Mouse (Mus musculus) gastrocnemius, postnatal 14 days (tissue): ENCODE measurements around the gene Epb41l3. TPM values are rescaled to one million over a fixed set of nuclear protein-coding genes. Genes with fewer than 3 reads are reported as not detected.
A peak's percentile ranks its signal among the peaks of the same experiment; 100 is the strongest.
"Not testable (repeated sequence)": the region's sequence is repeated elsewhere in the genome, so short reads cannot be mapped to it uniquely, and the experiment has no call there.

ENCODE experiments used
- DNase-seq: peaks from one replicate; pipeline ENCODE4 v3.0.0; 2021; ENCODE audit warnings: mixed read lengths
- intact Hi-C: fragments of 180-260 bp; cut with DNase I; formaldehyde crosslinking; loops from one replicate; pipeline ENCODE4 v1.15.1; 2025; ENCODE audit warnings: low total_unique reads
- total RNA-seq, 2 experiments: library from RNA; stranded (reverse); gene quantifications; 2 replicates each; pipeline ENCODE4 v1.2.3; 2021

Epb41l3 gene
- total RNA-seq, 2 experiments from 2014 or later = 6.0 to 8.7 TPM

GRCm38 (mm10) chr17:69105035-69105798 lies 29.7 kb downstream of the Epb41l3 start:
- intact Hi-C loops = loop anchor here (5.0 to 10.0 kb wide), 2 partner anchors 223 to 930 kb away; no protein-coding TSS in a partner anchor
- DNase-seq = no peak

DNA sequence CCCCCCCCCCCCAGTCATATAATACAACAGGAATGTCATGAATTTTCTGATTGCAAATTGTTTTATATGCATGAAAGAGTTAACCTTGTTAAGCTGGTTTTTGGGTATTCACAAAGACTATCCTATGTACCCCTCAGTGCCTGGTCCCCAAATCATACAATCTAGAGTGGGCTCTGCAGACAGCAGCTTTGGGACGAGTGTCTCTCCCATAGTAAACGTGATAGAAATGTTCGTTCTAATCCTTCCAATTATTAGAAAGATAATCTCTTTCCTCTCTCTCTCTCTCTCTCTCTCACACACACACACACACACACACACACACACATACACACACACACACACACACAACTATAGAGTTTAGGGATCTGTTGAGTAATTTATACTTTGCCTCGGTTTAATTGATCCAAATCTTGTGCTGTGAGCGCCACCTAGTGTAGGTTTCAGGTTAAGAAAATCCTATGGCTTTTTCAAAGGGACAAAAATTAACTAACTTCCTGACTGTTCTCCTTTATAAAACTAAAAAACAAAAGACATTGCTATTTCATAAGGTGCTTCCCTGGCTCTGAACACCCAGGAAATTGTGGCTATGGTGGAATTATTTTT lies 30.4 kb downstream of the Epb41l3 start:
- peak; percentile 6 for DNase-seq
- intact Hi-C loops = loop anchor here (5.0 to 10.0 kb wide), 2 partner anchors 224 to 931 kb away; no protein-coding TSS in a partner anchor

GRCm38 (mm10) chr17:69109216-69109615 lies 33.7 kb downstream of the Epb41l3 start:
- intact Hi-C loops = loop anchor here (5.0 to 10.0 kb wide), 2 partner anchors 227 to 934 kb away; no protein-coding TSS in a partner anchor
- DNase-seq = no peak

GRCm38 (mm10) chr17:69112232-69112631 lies 36.7 kb downstream of the Epb41l3 start:
- no peak for DNase-seq
- intact Hi-C loops = no loop called here

- peak; percentile 4 for DNase-seq
- intact Hi-C loops = no loop called here
These were observed 43.7 kb downstream of the Epb41l3 start for GRCm38 (mm10) chr17:69119183-69119582.

- no peak for DNase-seq
- intact Hi-C loops = no loop called here
These were observed 45.3 kb downstream of the Epb41l3 start for GRCm38 (mm10) chr17:69120533-69121358.

DNA sequence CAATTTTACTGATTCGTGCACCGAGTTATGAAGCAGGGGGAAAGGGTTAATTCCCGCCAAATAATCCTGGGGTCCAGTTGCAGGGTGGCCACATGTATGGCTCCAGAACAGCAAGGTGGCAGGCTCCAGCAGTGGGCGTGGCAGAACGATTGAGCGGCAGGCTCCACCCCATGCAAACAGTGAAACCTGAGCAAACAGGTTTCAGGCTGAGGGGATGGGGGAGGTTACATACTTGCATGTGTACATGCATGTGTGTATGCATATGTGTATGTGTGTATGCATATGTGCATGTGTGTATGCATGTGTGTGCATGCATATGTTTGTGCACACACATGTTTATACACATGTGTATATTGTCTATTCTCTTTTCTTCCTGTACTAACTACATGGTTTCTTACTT lies 46.9 kb downstream of the Epb41l3 start:
- DNase-seq, intact Hi-C loops: not testable (repeated sequence)

GRCm38 (mm10) chr17:69127436-69127835 lies 52.0 kb downstream of the Epb41l3 start:
- intact Hi-C loops = no loop called here

DNA sequence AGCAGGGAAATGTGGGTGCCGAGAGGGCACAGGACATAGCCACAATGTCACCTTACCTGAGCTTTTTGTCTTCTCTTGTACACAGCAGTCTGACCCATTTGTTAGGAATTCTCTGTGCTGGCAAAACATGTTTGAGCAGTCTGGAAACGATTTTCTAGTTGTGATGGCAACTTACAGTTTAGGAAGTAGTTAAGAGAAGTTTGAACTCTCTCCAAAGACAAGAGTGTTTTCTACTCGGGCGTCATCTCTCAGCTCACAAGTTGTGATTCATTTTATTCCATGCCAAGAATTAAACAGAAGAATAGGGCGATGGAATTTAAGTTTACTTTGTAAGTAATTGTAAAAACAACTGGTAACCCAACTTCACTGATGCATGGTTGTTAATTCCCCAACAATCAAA lies 52.5 kb downstream of the Epb41l3 start:
- DNase-seq = no peak
- intact Hi-C loops = no loop called here

More at GRCm38 (mm10) chr17:69127436-69127835, 52.0 kb downstream of the Epb41l3 start:
- DNase-seq = no peak

DNA sequence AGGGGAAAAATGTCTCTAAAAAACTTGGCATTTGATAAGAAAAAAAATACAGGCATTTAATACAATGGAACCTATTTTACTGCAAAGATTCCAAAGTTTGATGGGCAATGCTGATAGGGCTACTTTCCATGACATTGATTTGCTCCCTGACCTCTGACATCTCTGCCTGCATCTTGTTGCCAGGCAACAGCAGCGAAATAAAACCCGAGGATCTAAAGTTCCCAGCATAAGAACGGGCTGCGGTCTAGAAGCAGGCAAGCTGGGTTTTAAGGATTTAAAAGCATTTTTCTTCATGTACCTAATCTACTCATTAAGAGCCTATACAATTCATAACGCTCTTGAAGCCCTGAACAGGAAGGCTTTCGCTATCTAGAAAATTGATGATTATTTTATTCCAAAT lies 54.0 kb downstream of the Epb41l3 start:
- intact Hi-C loops = no loop called here
- DNase-seq = no peak

DNA sequence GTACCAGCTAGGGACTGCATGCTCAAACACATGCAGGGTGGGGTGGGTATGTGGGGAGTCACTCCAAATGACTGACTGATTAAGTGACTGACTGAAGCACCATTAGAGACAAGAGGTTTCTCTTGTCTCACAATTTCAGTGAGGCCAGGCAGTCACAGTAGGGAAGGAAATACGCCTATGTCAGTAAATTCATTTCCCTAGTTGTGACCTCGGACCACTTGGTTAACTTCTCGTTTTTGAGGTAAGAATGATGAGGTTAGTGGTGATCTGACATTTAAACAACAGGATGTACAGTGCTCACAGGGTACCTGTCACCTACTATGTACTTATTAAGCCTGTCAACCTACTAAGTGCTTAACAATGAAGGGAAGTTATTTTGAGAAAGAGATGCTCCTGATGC lies 67.5 kb downstream of the Epb41l3 start:
- no peak for DNase-seq
- intact Hi-C loops = loop anchor here (10.0 kb wide), 1 partner anchor 112 kb away; no protein-coding TSS in a partner anchor

GRCm38 (mm10) chr17:69150826-69151225 lies 75.3 kb downstream of the Epb41l3 start:
- DNase-seq = no peak
- intact Hi-C loops = no loop called here

DNA sequence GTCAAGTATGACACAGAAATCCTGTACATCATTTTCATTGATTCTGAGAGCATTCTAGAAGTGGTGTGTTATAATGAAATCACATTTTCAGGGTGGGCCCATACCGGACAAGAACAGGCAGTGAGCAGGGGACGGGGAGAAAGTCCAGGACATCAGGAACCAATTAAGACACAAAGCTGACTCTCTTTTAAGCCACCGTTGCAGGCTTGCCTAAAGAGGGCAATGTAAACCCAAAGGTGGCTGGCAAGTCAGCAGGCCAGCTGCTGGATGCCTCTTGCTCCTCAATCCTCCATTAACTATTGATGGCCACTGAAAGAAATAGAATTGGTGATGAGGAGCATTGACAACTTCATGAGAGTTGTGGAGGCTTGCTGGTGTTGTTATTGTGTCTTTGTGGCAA lies 75.8 kb downstream of the Epb41l3 start:
- DNase-seq = no peak
- intact Hi-C loops = no loop called here

DNA sequence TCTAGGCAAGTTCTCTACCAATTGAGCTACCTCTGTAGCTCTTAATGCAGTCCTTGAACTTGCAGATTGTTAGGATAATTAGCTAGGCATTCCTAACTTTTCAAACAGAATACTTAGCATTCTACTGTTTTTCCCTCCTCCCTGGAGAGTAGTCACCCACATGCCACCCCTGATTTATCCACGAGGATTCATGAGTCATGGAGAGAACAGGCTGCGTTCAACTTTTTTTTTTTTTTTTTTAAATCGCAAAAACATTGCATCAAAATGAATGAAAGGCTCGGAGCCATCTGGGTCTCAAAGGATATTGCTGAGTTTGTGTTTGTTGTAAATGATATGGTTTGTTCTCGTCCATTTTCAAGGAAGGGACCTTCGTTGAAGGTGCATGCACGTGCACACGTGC lies 79.6 kb downstream of the Epb41l3 start:
- DNase-seq = no peak
- intact Hi-C loops = no loop called here

DNA sequence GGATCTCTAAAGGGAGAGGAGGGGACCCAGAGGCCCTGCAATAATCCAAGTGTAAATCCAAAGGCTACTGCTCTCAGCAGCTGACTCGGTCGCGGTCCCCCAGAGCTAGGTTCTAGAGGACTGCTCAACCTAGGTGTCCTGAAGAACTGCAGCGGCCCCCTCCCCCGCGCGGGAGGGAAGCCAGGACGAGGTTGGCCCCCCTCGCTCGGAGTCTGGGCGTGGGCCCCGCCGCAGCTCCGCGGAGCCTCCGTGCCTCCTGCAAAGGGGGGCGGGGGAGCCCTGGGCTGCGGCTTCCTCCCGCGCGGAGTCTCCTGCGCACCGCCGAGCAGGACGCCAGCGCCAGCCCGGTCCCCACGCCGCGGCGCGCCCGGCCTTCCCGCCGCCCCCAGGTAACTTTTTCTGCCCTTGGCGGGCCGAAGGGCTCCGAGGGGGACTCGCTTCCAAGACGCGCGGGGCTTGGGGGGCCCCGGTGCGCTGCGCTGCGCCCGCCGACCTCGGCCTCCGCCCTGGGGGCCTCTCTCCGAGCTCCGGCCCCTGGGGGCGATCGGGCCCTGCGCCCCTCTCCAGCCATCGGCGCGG lies 81.1 kb downstream of the Epb41l3 start:
- intact Hi-C loops = no loop called here
- peak; percentile 42 for DNase-seq

GRCm38 (mm10) chr17:69157101-69157808 lies 81.8 kb downstream of the Epb41l3 start:
- intact Hi-C loops = no loop called here
- DNase-seq = peak; percentile 24

GRCm38 (mm10) chr17:69157809-69158185 lies 82.3 kb downstream of the Epb41l3 start:
- DNase-seq = no peak
- intact Hi-C loops = no loop called here

DNA sequence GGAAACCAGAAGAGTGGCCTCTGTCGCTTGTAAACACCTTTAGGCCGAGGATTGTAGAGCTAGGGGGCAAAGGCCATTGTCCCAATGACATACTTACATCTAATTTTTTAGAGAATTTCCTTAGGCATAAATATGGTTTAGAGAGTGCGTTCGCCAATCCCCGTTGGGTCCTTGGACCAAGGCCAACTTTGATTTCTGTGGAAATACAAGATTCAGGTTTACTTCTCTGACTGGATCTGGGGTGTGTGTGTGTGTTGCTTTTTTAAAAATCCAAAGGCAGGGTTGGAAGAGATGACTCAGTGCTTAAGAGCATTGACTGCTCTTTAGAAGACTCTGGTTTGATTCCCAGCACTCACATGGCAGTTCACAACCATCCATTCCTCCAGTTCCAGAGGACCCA lies 83.2 kb downstream of the Epb41l3 start:
- intact Hi-C loops = no loop called here
- DNase-seq = no peak

DNA sequence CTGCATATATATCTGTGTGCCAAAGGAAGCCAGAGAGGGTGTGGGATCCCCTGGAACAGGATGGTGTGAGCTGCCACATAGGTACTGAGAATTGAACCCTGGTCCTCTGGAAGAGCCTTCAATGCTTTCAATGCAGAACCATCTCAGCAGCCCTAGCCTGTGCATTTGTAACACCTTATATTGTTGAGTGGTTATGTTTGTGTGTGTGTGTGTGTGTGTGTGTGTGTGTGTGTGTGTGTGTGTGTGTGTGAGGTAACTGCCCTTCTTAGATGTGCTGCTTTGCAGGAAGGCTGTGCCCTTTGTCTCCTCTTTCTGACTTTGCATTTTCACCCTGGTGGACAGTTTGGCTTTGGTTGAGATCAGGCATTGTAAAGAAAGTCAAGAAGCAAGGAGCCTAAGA lies 87.2 kb downstream of the Epb41l3 start:
- DNase-seq = no peak
- intact Hi-C loops = no loop called here
